Mouse (Mus musculus): Measurements from ENCODE around the gene Cd1d1. TPM values are rescaled to one million over a fixed set of nuclear protein-coding genes. Genes with fewer than 3 reads are reported as not detected.
A peak's percentile ranks its signal among the peaks of the same experiment; 100 is the strongest.
"Not testable (repeated sequence)": the region's sequence is repeated elsewhere in the genome, so short reads cannot be mapped to it uniquely, and the experiment has no call there.

Cd1d1 gene
- total and polyA plus RNA-seq, 3 experiments = 0.05 TPM; not detected in 2

- DNase-seq (ENCODE audit: low spot score) (no peak), ATAC-seq (ENCODE audit: extremely low read depth, insufficient number of reproducible peaks, low FRiP score, poor library complexity, severe bottlenecking) (no peak)
- H3K36me3 ChIP-seq (replicated peaks) = no peaks in the 10 kb centered on the region
- no peak overlapping the region for H3K4me3 ChIP-seq (ENCODE audit: low read depth, low read length)
- peaks cover 9% of the 10 kb centered on the region; the same call in 1 of the 2 replicates for H3K27me3 ChIP-seq (ENCODE audit: insufficient read depth, low read length)
- no peaks in the 10 kb centered on the region for H3K9me3 ChIP-seq (replicated peaks)
- no peaks in the 10 kb centered on the region for H3K4me1 ChIP-seq (ENCODE audit: insufficient read depth, low read depth, low read length)
- no peak for TF ChIP-seq CTCF (IDR thresholded peaks at IDR 0.05; ENCODE audit: low read depth, low read length)
- no peak for TF ChIP-seq GATA2 (IDR thresholded peaks at IDR 0.05; ENCODE audit: borderline replicate concordance, low read depth, low read length)
- TF ChIP-seq TAL1 (conservative IDR thresholded peaks at IDR 0.05; ENCODE audit: low read depth, low read length) = no peak
- no peak for TF ChIP-seq GATA1 (IDR thresholded peaks at IDR 0.05; ENCODE audit: borderline replicate concordance, low read length)
Observed at GRCm38 (mm10) chr3:86996111-86996510, 3.1 kb downstream of the Cd1d1 start.

GRCm38 (mm10) chr3:86995381-86995780 is 3.9 kb downstream of the Cd1d1 start:
- peaks cover 7% of the 10 kb centered on the region; the same call in 1 of the 2 replicates for H3K27me3 ChIP-seq (ENCODE audit: insufficient read depth, low read length)
- no peak overlapping the region for H3K4me3 ChIP-seq (ENCODE audit: low read depth, low read length)
- no peaks in the 10 kb centered on the region for H3K9me3 ChIP-seq (replicated peaks)
- no peaks in the 10 kb centered on the region for H3K4me1 ChIP-seq (ENCODE audit: insufficient read depth, low read depth, low read length)
- TF ChIP-seq POLR2AphosphoS5 (IDR thresholded peaks at IDR 0.05; ENCODE audit: insufficient replicate concordance, low read depth, low read length) = no peak
- no peak for TF ChIP-seq CTCF (IDR thresholded peaks at IDR 0.05; ENCODE audit: low read depth, low read length)
- TF ChIP-seq TAL1 (conservative IDR thresholded peaks at IDR 0.05; ENCODE audit: low read depth, low read length) = no peak
- no peak for TF ChIP-seq GATA1 (IDR thresholded peaks at IDR 0.05; ENCODE audit: borderline replicate concordance, low read length)
- TF ChIP-seq GATA2 (IDR thresholded peaks at IDR 0.05; ENCODE audit: borderline replicate concordance, low read depth, low read length) = no peak
- no peak for DNase-seq (ENCODE audit: low spot score)
- ATAC-seq (ENCODE audit: extremely low read depth, insufficient number of reproducible peaks, low FRiP score, poor library complexity, severe bottlenecking) = no peak
- H3K36me3 ChIP-seq (replicated peaks) = no peaks in the 10 kb centered on the region

DNA sequence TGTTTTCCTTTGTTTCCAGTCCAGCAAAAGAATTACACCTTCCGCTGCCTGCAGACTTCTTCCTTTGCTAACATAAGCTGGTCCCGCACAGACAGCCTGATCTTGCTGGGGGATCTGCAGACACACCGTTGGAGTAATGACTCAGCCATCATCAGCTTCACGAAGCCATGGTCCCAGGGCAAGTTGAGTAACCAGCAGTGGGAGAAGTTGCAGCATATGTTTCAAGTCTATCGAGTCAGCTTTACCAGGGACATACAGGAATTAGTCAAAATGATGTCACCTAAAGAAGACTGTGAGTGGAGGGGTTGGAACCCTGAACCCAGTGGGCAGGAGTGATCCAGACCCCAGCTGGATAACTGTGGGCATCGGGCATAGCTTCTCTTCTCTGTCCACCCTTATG is 12.3 kb downstream of the Cd1d1 start:
- not testable (repeated sequence) for H3K4me3 ChIP-seq (ENCODE audit: low read depth, low read length); ATAC-seq (ENCODE audit: extremely low read depth, insufficient number of reproducible peaks, low FRiP score, poor library complexity, severe bottlenecking); H3K27me3 ChIP-seq (ENCODE audit: insufficient read depth, low read length); H3K36me3 ChIP-seq (replicated peaks); H3K9me3 ChIP-seq (replicated peaks); H3K4me1 ChIP-seq (ENCODE audit: insufficient read depth, low read depth, low read length); DNase-seq (ENCODE audit: low spot score)

DNA sequence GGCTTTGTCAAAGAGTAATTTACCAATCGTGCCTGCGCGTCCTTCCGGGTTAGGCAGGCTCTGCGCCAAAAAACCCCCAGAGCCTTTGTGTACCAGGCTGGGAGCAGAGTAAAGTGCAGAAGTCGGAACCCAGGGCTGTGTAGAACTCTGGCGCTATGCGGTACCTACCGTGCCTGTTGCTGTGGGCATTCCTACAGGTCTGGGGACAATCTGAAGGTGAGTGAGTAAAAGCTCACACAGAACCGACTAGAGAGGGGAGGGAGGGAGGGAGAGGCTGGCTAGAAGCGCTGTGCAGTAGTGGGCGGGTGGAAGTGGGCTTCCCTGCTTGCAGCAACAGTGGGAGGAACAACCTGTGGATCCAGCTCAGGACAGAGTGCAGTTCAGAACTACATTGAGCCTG is 12.8 kb downstream of the Cd1d1 start:
- ATAC-seq (ENCODE audit: extremely low read depth, insufficient number of reproducible peaks, low FRiP score, poor library complexity, severe bottlenecking) (no peak), DNase-seq (ENCODE audit: low spot score) (no peak)
- H3K27me3 ChIP-seq (ENCODE audit: insufficient read depth, low read length) = 0 out of 2 replicates have a peak, but pooled peaks cover under 1% of the 10 kb centered on the region
- H3K36me3 ChIP-seq (replicated peaks) = no peaks in the 10 kb centered on the region
- H3K4me3 ChIP-seq (ENCODE audit: low read depth, low read length) = no peak overlapping the region
- no peaks in the 10 kb centered on the region for H3K4me1 ChIP-seq (ENCODE audit: insufficient read depth, low read depth, low read length)
- TF ChIP-seq GATA2 (IDR thresholded peaks at IDR 0.05; ENCODE audit: borderline replicate concordance, low read depth, low read length) (no peak), CTCF (IDR thresholded peaks at IDR 0.05; ENCODE audit: low read depth, low read length) (no peak), TAL1 (conservative IDR thresholded peaks at IDR 0.05; ENCODE audit: low read depth, low read length) (no peak), GATA1 (IDR thresholded peaks at IDR 0.05; ENCODE audit: borderline replicate concordance, low read length) (no peak), POLR2AphosphoS5 (IDR thresholded peaks at IDR 0.05; ENCODE audit: insufficient replicate concordance, low read depth, low read length) (no peak)
- no peaks in the 10 kb centered on the region for H3K9me3 ChIP-seq (replicated peaks)

DNA sequence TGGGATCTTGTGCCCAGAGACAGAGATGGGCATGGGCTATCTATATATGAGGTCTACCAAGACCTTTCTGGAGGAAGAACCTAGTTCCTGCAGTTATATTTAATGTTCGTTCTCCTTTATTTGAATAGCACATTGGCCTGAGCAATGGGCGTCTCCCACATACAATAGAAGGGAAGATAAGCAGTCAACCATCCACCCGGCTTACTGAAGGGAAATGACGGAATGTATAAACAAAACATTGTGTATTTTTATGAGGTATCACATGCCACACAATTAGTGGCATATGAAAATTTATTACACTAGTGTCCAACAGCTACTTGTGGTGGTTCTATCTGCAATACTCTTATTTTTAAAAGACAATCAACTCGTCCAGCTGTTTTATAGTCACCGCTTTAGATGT is 15.9 kb downstream of the Cd1d1 start:
- ATAC-seq (ENCODE audit: extremely low read depth, insufficient number of reproducible peaks, low FRiP score, poor library complexity, severe bottlenecking) = no peak
- 0 out of 2 replicates have a peak, but pooled peaks cover 3% of the 10 kb centered on the region for H3K27me3 ChIP-seq (ENCODE audit: insufficient read depth, low read length)
- H3K9me3 ChIP-seq (replicated peaks) = 0 out of 2 replicates have a peak, but pooled peaks cover 2% of the 10 kb centered on the region
- DNase-seq (ENCODE audit: low spot score) = no peak
- TF ChIP-seq CTCF (IDR thresholded peaks at IDR 0.05; ENCODE audit: low read depth, low read length) (no peak), GATA2 (IDR thresholded peaks at IDR 0.05; ENCODE audit: borderline replicate concordance, low read depth, low read length) (no peak), POLR2AphosphoS5 (IDR thresholded peaks at IDR 0.05; ENCODE audit: insufficient replicate concordance, low read depth, low read length) (no peak), TAL1 (conservative IDR thresholded peaks at IDR 0.05; ENCODE audit: low read depth, low read length) (no peak), GATA1 (IDR thresholded peaks at IDR 0.05; ENCODE audit: borderline replicate concordance, low read length) (no peak)
- H3K4me3 ChIP-seq (ENCODE audit: low read depth, low read length) = no peak overlapping the region
- H3K36me3 ChIP-seq (replicated peaks) = no peaks in the 10 kb centered on the region
- no peaks in the 10 kb centered on the region for H3K4me1 ChIP-seq (ENCODE audit: insufficient read depth, low read depth, low read length)

GRCm38 (mm10) chr3:86976546-86976945 is 22.7 kb downstream of the Cd1d1 start:
- ATAC-seq (ENCODE audit: extremely low read depth, insufficient number of reproducible peaks, low FRiP score, poor library complexity, severe bottlenecking) (no peak), DNase-seq (ENCODE audit: low spot score) (peak; percentile 2)
- H3K36me3 ChIP-seq (replicated peaks) = no peaks in the 10 kb centered on the region
- no peak for TF ChIP-seq GATA2 (IDR thresholded peaks at IDR 0.05; ENCODE audit: borderline replicate concordance, low read depth, low read length)
- no peak for TF ChIP-seq POLR2AphosphoS5 (IDR thresholded peaks at IDR 0.05; ENCODE audit: insufficient replicate concordance, low read depth, low read length)
- TF ChIP-seq TAL1 (conservative IDR thresholded peaks at IDR 0.05; ENCODE audit: low read depth, low read length) = no peak
- TF ChIP-seq CTCF (IDR thresholded peaks at IDR 0.05; ENCODE audit: low read depth, low read length) = peak; percentile 56
- no peak overlapping the region for H3K4me3 ChIP-seq (ENCODE audit: low read depth, low read length)
- 0 out of 2 replicates have a peak, but pooled peaks cover 2% of the 10 kb centered on the region for H3K9me3 ChIP-seq (replicated peaks)
- H3K27me3 ChIP-seq (ENCODE audit: insufficient read depth, low read length) = 0 out of 2 replicates have a peak, but pooled peaks cover 3% of the 10 kb centered on the region
- no peaks in the 10 kb centered on the region for H3K4me1 ChIP-seq (ENCODE audit: insufficient read depth, low read depth, low read length)

DNA sequence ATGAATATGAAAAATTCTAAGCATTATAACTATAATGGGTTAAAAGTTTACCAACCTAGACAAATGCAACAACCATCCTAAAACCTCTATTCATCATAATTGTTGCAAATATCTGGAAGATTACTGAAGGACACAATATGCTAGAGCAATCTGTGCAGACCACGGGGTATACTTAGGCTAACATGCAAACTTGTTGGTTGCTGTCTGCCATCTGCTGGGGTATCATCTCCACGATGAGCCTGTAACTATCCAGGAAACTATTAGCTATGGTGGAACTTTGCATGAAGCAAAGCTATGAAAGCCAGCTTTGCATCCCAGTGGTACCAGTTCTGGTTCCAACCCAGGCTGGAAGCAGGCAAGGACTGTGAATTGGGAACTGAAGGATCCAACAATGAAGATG is 24.1 kb downstream of the Cd1d1 start:
- H3K9me3 ChIP-seq (replicated peaks) = no peaks in the 10 kb centered on the region
- no peak overlapping the region for H3K4me3 ChIP-seq (ENCODE audit: low read depth, low read length)
- TF ChIP-seq GATA2 (IDR thresholded peaks at IDR 0.05; ENCODE audit: borderline replicate concordance, low read depth, low read length) = no peak
- TF ChIP-seq POLR2AphosphoS5 (IDR thresholded peaks at IDR 0.05; ENCODE audit: insufficient replicate concordance, low read depth, low read length) = no peak
- TF ChIP-seq GATA1 (IDR thresholded peaks at IDR 0.05; ENCODE audit: borderline replicate concordance, low read length) = no peak
- no peak for DNase-seq (ENCODE audit: low spot score)
- ATAC-seq (ENCODE audit: extremely low read depth, insufficient number of reproducible peaks, low FRiP score, poor library complexity, severe bottlenecking) = no peak
- no peaks in the 10 kb centered on the region for H3K27me3 ChIP-seq (ENCODE audit: insufficient read depth, low read length)
- no peaks in the 10 kb centered on the region for H3K4me1 ChIP-seq (ENCODE audit: insufficient read depth, low read depth, low read length)
- H3K36me3 ChIP-seq (replicated peaks) = no peaks in the 10 kb centered on the region

Data from G1E (cell line).